Mouse (Mus musculus) liver, postnatal 0 days (tissue): Measurements from ENCODE around the gene Cmah. TPM values are rescaled to one million over a fixed set of nuclear protein-coding genes. Genes with fewer than 3 reads are reported as not detected.

ENCODE experiments used
- ATAC-seq: fragments of 200-750 bp; cut with Nextera tagmentation; 2 replicates; pipeline ENCODE4 v1.8.0; 2017; ENCODE audit warnings: mild to moderate bottlenecking, moderate library complexity
- DNase-seq: peaks from one replicate; pipeline ENCODE4 v3.0.0-alpha.2; 2016
- H3K27ac ChIP-seq: fragments of 300-500 bp; sonication (generic); 2 replicates; pipeline ENCODE4 v1.5.1; 2014; ENCODE audit warnings: antibody characterized with exemption, moderate library complexity, mild to moderate bottlenecking, low read depth
- H3K27me3 ChIP-seq: fragments of 300-500 bp; sonication (generic); 2 replicates; pipeline ENCODE4 v1.6.1; 2014; ENCODE audit warnings: low read length, control low read depth, mixed read lengths; ENCODE audit not compliant: insufficient read depth
- H3K36me3 ChIP-seq: fragments of 300-500 bp; sonication (generic); replicated peaks from 2 replicates; pipeline ENCODE4 v1.6.1; 2014; ENCODE audit warnings: mild to moderate bottlenecking, control low read depth, low read length, moderate library complexity, mixed read lengths; ENCODE audit not compliant: insufficient read depth
- H3K4me1 ChIP-seq: fragments of 300-500 bp; sonication (generic); 2 replicates; pipeline ENCODE4 v1.6.1; 2014; ENCODE audit warnings: antibody characterized with exemption, mild to moderate bottlenecking, control low read depth; ENCODE audit not compliant: insufficient read depth
- H3K4me2 ChIP-seq: fragments of 300-500 bp; sonication (generic); 2 replicates; pipeline ENCODE4 v1.6.1; 2014; ENCODE audit warnings: low read depth, mild to moderate bottlenecking, low read length, moderate library complexity, mixed read lengths
- H3K4me3 ChIP-seq: fragments of 300-500 bp; sonication (generic); 2 replicates; pipeline ENCODE4 v1.5.1; 2014; ENCODE audit warnings: low read depth, low read length
- H3K9ac ChIP-seq: fragments of 300-500 bp; sonication (generic); replicated peaks from 2 replicates; pipeline ENCODE4 v1.6.1; 2014; ENCODE audit warnings: mild to moderate bottlenecking, moderate library complexity
- H3K9me3 ChIP-seq: fragments of 300-500 bp; sonication (generic); 2 replicates; pipeline ENCODE4 v1.6.1; 2016; ENCODE audit warnings: mild to moderate bottlenecking, control low read depth, low read length, mixed read lengths
- CTCF ChIP-seq: sonication (generic); IDR thresholded peaks from 2 replicates; pipeline ENCODE4 v1.5.1; 2016; ENCODE audit warnings: antibody characterized with exemption, low read depth
- EP300 ChIP-seq: IDR thresholded peaks from 2 replicates; pipeline ENCODE4 v1.6.1; 2016; ENCODE audit warnings: antibody characterized with exemption, low read depth, mild to moderate bottlenecking
- WGBS: fragments of 180-500 bp; shearing (Covaris S2); extraction: QIAGEN DNeasy Blood & Tissue Kit; methylation state at CpG from one replicate; pipeline ENCODE4 v1.1.7; 2014; ENCODE audit not compliant: insufficient replicate concordance; 5-methylcytosine and 5-hydroxymethylcytosine counted together
- polyA plus RNA-seq: library from polyadenylated mRNA; unstranded; fragments of >200 nt; fragmentation: Nextera tagmentation; extraction: Ambion mirVana; gene quantifications from 2 replicates; pipeline ENCODE4 v1.2.1, GENCODE M21; 2015

Cmah gene
- polyA plus RNA-seq, 1 experiment from 2014 or later = 3.7 TPM

GRCm38 (mm10) chr13:24443763-24444347 lies 116.7 kb downstream of the Cmah start:
- DNase-seq (no peak), ATAC-seq (0 out of 2 replicates have a peak, but pooled peaks have one; percentile 23)
- Histone ChIP-seq H3K27me3 (no peaks in the 10 kb centered on the region), H3K4me2 (peak overlapping the region; percentile 28; the same call in 1 of the 2 replicates), H3K9me3 (no peaks in the 10 kb centered on the region), H3K4me1 (peaks cover 33% of the 10 kb centered on the region), H3K36me3 (peaks cover 3% of the 10 kb centered on the region), H3K9ac (no peak overlapping the region), H3K27ac (peak overlapping the region; percentile 52), H3K4me3 (no peak overlapping the region)
- no peak for TF ChIP-seq EP300
- TF ChIP-seq CTCF = no peak
- 41% methylated on average over 4 of the region's 4 CpGs for WGBS

GRCm38 (mm10) chr13:24444709-24445108 lies 117.5 kb downstream of the Cmah start:
- Histone ChIP-seq H3K4me1 (peaks cover 33% of the 10 kb centered on the region), H3K27me3 (no peaks in the 10 kb centered on the region), H3K27ac (peak overlapping the region; percentile 52), H3K9ac (no peak overlapping the region), H3K4me3 (no peak overlapping the region), H3K9me3 (no peaks in the 10 kb centered on the region), H3K36me3 (peaks cover 3% of the 10 kb centered on the region), H3K4me2 (peak overlapping the region; percentile 28)
- WGBS = 16% methylated on average over 4 of the region's 4 CpGs
- TF ChIP-seq EP300 (no peak), CTCF (no peak)
- ATAC-seq (peak; percentile 49; the same call in 1 of the 2 replicates), DNase-seq (peak; percentile 52)

GRCm38 (mm10) chr13:24445166-24445565 lies 118.0 kb downstream of the Cmah start:
- Histone ChIP-seq H3K27ac (peak overlapping the region; percentile 52), H3K9ac (no peak overlapping the region), H3K9me3 (no peaks in the 10 kb centered on the region), H3K4me2 (0 out of 2 replicates have a peak overlapping the region, but pooled peaks have one; percentile 14), H3K4me3 (no peak overlapping the region), H3K36me3 (peaks cover 3% of the 10 kb centered on the region), H3K27me3 (no peaks in the 10 kb centered on the region), H3K4me1 (peaks cover 33% of the 10 kb centered on the region)
- DNase-seq (no peak), ATAC-seq (no peak)
- no peak for TF ChIP-seq CTCF
- TF ChIP-seq EP300 = no peak
- WGBS = 52% methylated on average over 3 of the region's 3 CpGs

- ATAC-seq = no peak
- Histone ChIP-seq H3K27ac (peak overlapping the region; percentile 52), H3K9me3 (no peaks in the 10 kb centered on the region), H3K4me1 (peaks cover 33% of the 10 kb centered on the region), H3K27me3 (no peaks in the 10 kb centered on the region), H3K4me2 (no peak overlapping the region), H3K4me3 (no peak overlapping the region), H3K9ac (no peak overlapping the region), H3K36me3 (no peaks in the 10 kb centered on the region; the same call in 1 of the 2 replicates)
- TF ChIP-seq CTCF = no peak
- no peak for TF ChIP-seq EP300
- no peak for DNase-seq
- WGBS = 81% methylated on average over 4 of the region's 4 CpGs
Measured at GRCm38 (mm10) chr13:24446081-24446480, 118.9 kb downstream of the Cmah start.

DNA sequence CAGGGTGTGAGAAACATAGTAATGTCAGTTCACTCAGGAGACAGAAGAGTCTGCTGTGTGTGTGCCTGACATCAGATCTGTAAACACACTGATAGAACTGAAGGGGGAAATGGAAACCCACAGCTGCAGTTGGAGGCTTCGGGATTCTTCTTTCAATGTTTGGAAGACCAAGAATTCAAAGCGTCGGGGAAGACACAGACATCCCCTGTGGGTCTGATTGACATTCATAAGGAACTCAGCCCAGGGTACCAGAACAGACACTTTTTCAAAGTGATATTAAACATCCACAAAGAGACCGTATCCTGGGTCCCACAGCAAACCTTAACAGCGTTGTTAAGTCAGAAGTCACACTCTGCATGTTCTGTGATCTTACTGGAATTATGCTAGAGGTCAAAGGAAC lies 119.8 kb downstream of the Cmah start:
- Histone ChIP-seq H3K27me3 (no peaks in the 10 kb centered on the region), H3K9me3 (no peaks in the 10 kb centered on the region), H3K9ac (no peak overlapping the region), H3K4me1 (peaks cover 33% of the 10 kb centered on the region), H3K4me2 (no peak overlapping the region), H3K4me3 (no peak overlapping the region), H3K36me3 (no peaks in the 10 kb centered on the region), H3K27ac (peak overlapping the region; percentile 31; the same call in 1 of the 2 replicates)
- ATAC-seq = no peak
- no peak for DNase-seq
- WGBS = 46% methylated on average over 5 of the region's 5 CpGs
- TF ChIP-seq CTCF (no peak), EP300 (no peak)

GRCm38 (mm10) chr13:24448578-24448977 lies 121.4 kb downstream of the Cmah start:
- Histone ChIP-seq H3K36me3 (no peaks in the 10 kb centered on the region), H3K27ac (no peak overlapping the region), H3K4me3 (no peak overlapping the region), H3K4me1 (peaks cover 24% of the 10 kb centered on the region), H3K4me2 (no peak overlapping the region), H3K27me3 (no peaks in the 10 kb centered on the region), H3K9ac (no peak overlapping the region), H3K9me3 (no peaks in the 10 kb centered on the region)
- ATAC-seq = no peak
- TF ChIP-seq EP300 = no peak
- TF ChIP-seq CTCF = no peak
- DNase-seq = no peak
- WGBS = 58% methylated on average over 6 of the region's 6 CpGs
